Mouse (Mus musculus): ENCODE results near the gene Tmem255a.
A peak's percentile ranks its signal among the peaks of the same experiment; 100 is the strongest.

Tmem255a gene

GRCm38 (mm10) chrX:38251851-38252571 is at the start of gene Tmem255a:
Gene Tmem255a, minus strand, starts transcription at chrX:38252439.
- DNase-seq = no peak

DNA sequence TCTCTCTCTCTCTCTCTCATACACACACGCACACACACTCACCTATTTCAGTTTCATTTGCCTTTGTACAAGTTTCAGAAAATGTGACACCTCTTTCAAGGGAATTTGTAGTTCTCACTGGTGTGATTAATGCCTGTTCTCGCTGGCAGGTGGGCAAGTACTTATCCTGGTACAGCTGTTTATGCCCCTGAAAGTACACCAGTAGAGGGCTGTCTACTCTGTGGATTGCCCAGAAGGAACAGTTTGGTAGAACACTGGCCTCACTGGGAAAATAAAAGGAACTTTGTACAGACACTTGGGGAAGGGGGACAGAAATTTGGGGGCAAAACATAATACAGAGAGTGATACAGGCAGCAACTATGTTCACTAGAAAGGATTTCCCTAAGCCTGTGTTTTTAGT is 7.4 kb upstream of the Tmem255a start:
- DNase-seq = no peak

GRCm38 (mm10) chrX:38250352-38250950 is 1.8 kb downstream of the Tmem255a start:
- DNase-seq = peak; percentile 23

DNA sequence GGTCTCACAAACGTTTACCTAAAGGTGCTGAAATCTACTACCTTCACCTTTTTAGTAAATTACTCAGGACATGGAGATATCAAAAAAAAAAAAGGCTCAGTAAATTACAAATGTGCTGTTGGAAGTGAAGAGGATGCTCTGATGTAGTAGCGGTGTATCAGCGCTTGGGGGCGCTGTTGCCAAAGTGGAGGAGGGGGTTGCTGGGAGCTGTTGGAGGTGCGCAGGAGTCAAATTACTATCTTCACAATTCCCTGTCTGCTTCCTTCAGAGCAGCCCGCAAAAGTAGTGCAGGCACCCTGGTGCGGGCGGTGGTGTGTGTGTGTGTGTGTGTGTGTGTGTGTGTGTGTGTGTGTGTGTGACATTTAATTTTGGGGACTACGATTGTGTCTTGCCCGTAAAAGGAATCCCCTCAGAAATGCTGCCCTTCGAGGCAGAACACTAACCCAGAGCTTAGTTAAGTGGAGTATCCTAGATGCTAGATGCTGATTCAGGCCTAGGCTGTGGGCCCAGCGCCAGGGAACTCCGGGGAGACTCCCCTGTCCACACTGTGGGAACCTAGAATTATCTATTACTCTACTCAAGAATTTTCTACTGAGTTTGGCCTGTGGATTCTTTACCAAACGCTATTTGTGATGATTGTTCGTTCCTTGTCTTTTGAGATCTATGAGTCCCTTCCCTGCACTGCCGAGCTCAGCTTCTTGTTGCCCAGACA is 2.4 kb downstream of the Tmem255a start:
- peak; percentile 28 for DNase-seq

GRCm38 (mm10) chrX:38247601-38248000 is 4.6 kb downstream of the Tmem255a start:
- DNase-seq = no peak

GRCm38 (mm10) chrX:38247108-38247507 is 5.1 kb downstream of the Tmem255a start:
- no peak for DNase-seq

GRCm38 (mm10) chrX:38237731-38238130 is 14.5 kb downstream of the Tmem255a start:
- DNase-seq = peak; percentile 52

GRCm38 (mm10) chrX:38229888-38230287 is 22.4 kb downstream of the Tmem255a start:
- DNase-seq = no peak

DNA sequence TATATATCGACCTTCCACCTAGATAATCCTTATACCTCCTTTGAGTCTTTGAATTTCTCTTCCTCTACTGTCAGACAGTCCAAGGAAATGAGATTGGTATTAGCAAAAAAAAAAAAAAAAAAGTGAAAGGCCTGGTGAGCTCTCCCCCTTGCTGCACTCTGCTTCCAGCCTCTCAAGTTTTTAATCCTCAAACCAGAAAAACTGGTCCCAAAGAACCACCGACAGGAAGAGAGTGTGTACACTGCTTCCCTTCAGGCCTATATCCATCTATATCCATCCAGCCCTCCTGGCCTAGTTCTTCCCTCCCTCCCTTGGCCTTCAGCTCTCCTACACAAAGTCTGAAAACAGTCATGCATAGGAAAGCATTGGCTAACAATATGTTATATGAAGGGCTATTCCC is 29.5 kb downstream of the Tmem255a start:
- no peak for DNase-seq

DNA sequence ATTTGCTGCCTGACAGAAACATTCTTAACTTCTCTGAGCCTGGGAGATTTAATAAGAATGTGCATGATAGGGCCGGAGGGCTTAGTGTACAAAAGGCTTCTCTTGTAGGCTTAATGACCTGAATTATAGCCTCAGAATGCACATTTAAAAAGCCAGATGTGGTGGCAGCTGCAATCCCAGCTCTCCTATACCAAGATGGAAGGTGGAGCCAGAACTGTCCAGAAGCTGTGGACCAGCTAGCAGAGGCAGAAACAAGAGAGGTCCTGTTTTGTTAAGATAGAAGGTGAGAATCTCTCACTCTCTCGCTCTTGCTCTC is 34.6 kb downstream of the Tmem255a start:
- no peak for DNase-seq

DNA sequence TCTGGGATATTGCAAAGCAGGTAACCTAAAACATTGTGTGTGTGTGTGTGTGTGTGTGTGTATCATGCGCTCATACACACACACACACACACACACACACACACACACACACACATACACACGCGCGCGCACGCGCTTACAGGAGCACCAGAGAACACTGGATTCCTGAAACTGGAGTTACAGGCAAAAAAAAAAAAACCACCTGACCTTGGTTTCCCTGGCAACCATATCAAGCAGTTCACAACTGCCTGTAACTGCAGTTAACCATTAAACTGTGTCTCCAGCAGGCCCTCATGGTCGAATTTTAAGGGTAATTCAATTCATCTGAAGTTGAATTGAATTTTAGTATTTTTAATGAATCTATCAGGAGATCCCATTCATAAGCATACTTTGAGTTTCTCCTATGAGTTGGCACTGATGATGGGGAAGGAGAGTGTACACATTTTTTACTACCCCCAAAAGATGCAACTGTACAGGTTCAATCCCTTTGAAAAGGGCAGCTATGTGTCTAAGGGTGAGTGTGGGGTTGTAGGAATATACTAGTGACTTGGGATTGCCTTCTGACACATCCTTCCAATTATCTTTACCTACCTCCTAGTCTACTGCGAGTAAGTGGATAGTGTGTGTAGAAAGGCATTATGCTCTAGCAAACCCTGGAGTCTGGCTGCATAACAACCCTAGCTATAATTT is 35.1 kb downstream of the Tmem255a start:
- peak; percentile 6 for DNase-seq

DNA sequence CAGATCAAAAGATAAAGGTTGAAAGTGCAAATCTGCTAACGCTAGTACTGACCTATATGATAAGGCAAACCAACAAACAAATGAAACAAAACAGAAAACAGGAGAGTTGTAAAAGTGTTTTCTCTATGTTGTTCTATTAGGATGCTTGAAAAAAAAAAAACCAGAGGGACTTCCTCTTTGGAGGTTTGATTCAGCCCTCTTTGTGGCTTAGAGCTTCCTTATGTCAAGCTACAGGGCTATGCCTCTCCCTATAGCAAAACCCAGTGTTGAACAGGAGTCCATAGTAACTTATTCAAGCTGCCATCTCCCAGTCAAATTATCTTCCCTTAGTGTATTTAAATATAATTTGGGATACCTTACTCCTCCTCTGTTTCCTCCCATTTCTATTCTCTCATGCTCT is 44.8 kb downstream of the Tmem255a start:
- DNase-seq = no peak

- DNase-seq = peak; percentile 19
These were observed 50.4 kb downstream of the Tmem255a start for GRCm38 (mm10) chrX:38201816-38202215.

GRCm38 (mm10) chrX:38190458-38190764 is 61.8 kb downstream of the Tmem255a start:
- DNase-seq = no peak

DNA sequence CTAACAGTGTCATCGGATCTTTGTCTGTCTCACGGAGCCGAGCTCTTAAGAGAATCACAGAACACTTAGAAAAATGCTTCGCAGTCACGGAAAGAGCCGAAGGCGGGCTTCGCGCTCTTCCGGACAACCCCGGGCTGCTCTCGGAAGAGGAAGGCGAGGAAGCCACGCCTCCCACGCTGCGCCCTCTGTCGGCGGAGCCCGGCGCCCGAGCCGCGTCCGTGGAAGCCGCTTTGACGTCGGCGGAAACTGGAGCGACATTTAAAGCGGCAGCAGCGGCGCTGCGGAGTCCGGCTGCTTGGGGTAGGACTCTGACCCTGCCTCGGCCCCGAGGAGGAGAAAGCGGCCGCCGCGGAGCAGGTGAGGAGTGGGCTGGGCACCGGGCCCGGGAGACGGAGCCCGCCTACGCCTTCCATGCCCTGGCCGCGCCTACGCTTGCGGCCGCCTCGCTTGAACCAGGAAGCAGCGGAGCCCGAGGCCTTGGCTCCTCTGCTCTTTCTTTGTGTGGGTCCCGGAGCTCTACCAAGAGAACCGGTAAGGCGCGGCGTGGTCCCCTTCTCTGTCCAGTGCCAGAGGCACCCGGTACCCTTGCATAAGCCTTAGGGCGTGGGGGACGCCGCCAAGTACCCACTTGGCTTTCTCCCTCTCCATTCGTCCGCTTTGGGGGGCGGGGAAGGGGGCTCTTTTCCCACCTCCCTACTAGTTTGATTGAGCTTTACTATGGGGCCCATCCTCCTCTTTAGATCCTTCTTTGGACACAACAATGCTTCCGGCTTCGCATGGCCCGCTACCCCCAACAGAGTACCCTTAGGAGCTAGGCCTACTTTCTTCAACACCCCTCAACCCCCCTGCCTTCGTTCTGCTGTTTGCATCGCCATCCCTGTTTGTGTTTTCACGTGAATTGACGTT is 62.4 kb downstream of the Tmem255a start, which contains the start of gene Zbtb33:
Zbtb33 (plus strand) TSS at position 242 of the 906 bp plus-strand sequence.
- peak; percentile 89 for DNase-seq

DNA sequence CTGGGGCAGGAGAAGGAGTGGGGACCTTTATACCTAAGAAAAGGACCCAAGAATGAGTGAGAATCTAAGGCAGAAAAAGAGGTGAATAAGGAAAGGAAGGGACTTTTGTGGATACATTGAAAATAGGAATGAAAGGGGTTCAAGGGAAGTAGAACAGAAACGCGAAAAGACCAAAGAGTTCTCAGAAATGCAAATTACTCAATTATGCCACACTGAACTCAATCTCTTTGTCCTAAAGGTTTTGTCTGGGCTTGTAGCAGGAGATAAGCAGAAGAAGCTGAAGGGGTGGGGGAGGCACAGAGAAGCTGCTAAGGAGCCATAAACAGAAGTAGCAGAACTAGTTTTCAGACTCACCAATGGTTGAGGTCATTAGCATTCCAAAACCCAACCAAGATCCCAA is 66.7 kb downstream of the Tmem255a start:
- DNase-seq = no peak

- peak; percentile 66 for DNase-seq
These were observed 70.5 kb downstream of the Tmem255a start for GRCm38 (mm10) chrX:38181608-38182258.

DNA sequence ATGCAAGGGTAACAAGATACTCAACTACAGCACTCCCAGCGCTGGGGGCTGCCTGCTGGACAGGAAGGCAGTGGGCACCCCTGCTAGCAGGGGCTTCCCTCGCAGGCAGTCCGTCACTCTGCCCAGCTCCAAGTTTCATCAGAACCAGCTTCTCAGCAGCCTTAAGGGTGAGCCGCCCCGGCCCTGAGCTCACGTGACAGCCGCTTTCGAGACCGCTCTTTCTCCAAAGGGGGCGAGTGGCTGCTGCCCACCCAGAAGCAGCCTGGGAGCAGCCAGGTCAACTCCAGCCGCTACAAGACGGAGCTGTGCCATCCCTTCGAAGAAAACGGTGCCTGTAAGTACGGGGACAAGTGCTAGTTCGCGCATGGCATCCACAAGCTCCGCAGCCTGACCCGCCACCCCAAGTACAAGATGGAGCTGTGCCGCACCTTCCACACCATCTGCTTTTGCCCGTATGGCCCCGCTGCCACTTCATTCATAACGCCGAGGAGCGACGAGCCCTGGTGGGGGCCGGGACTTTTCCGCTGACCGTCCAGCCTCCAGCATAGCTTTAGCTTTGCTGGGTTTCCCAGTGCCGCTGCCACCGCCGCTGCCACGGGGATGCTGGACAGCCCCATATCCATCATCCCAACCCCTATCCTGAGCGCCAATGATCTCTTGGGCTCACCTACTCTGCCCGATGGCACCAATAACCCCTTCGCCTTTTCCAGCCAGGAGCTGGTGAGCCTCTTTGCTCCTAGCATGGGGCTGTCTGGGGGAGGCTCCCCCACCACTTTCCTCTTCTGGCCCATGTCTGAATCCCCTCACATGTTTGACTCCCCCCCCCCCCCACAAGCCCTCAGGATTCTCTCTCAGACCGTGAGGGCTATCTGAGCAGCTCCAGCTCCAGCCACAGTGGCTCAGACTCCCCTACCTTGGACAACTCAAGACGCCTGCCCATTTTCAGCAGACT is 71.3 kb downstream of the Tmem255a start:
- peak; percentile 12 for DNase-seq

DNA sequence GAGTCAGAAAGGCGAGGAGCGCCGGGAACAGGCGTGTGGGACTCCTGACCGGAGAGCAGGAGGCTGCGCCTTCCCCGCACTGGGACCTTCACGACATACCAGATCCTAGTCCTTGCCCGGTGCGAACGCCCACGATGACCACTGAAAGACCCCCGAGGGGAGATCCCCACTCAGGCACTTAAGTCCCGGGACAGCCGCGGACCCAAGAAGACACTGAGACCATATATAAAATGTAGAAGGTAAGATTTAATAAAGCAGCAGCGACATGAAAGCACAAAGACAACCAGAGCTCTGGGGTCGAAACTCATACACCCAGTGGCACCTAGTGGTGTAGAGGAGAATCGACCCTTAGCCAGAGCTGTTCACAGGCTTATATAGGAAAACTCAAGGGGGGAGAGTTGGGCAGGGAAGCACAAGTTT is 72.3 kb downstream of the Tmem255a start:
- DNase-seq = peak; percentile 72

- DNase-seq = no peak
These were observed 85.6 kb downstream of the Tmem255a start for GRCm38 (mm10) chrX:38166592-38166991.

DNA sequence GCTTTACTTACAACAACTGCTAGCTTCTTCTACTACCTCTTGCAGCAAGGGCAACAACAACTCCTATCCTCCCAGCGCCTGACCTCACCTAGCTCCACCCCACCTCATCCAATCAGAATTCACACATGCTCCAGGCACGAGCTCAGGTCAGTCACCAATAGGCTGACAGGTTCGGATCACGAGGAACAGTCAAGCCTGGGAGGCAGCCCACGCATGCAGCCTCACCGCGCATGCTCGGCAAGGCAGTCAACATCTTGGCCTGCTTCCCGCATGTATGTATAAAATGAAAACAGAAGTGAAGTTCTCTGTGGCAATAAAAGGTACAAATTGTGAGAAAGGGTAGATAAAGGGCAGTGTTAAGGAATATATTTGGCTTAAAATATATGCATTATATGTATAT is 86.2 kb downstream of the Tmem255a start:
- DNase-seq = no peak
